Mouse (Mus musculus): ENCODE results near the gene Hormad1.

Hormad1 gene

DNA sequence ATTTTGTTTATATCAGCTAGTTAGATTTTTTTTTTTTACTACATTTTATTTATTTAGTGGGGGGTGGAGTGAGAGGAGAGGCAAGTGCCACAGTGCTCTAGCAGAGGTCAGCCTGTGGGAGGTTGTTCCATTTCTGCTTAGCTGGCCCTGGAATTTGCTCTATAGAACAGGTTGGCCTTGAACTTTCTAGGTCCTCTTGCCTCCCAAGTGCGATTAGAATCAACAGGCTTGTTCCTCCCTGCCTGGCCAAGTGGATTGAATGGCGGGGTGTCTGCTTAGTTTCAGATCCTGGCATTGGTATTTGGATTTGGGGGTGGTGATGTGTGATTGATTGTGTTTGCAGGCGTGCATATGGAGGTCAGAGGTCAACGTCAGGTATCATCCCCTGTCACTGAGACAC, 76.6 kb downstream of the Hormad1 start:
- DNase-seq (ENCODE audit: low spot score), result no peak
